Mouse (Mus musculus): ENCODE results near the gene Dzip1. TPM values are rescaled to one million over a fixed set of nuclear protein-coding genes. Genes with fewer than 3 reads are reported as not detected.

Gene Dzip1
- polyA plus RNA-seq, 1 experiment from 2014 or later = 2.8 TPM

DNA sequence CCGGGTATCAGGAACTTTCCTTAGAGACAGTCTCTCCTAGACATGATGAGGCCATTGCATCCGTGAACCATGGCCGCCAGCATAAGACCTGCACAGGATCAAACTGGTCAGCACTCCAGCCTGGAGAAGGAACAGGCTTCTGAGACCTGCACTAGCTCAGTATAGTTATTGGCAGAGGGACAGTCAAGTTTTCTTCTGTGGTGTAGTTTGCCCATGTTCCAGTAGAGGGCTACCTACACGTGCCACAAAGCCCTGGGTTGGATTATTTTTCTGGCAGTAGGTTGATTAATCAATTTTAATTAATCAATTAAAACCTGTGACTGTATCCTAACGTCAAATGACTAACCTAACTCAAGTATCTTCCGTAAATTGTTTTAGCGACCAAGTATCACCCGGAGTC is 6.2 kb downstream of the Dzip1 start:
- peak; percentile 30 for DNase-seq (ENCODE audit: low spot score)
- 64% methylated on average over 8 of the region's 8 CpGs for WGBS
- ATAC-seq (ENCODE audit: low FRiP score, low TSS enrichment) = no peak; the same call in 1 of the 2 replicates

DNA sequence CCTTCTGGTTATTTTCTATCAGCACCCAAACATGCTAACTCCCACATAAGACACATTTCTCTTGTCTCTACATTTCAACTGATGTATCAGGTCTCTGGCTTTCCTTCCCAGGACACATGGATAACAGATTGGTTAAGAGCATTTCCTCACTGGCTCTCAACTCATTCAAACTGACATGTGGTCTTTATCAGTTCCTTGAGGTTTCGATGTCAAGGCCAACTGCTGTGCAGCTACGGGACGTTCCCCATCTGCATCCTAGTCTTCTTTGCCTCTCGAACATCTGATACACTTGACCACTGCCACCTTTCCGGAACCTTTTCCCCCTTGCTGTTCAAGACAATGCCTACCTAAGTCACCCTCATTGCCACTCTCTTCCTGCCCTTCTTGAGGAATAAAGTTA is 11.6 kb downstream of the Dzip1 start:
- H3K4me3 ChIP-seq (ENCODE audit: low read depth, low read length) = no peak overlapping the region

More for the DNA sequence above, 6.2 kb downstream of the Dzip1 start:
- no peak overlapping the region for H3K4me3 ChIP-seq (ENCODE audit: low read depth, low read length)
- H3K9ac ChIP-seq (ENCODE audit: low read length) = no peak overlapping the region
- no peak overlapping the region for H3K27ac ChIP-seq (replicated peaks)
- peak; percentile 76 for TF ChIP-seq CTCF (IDR thresholded peaks at IDR 0.05; ENCODE audit: low read depth)
- no peak for TF ChIP-seq EP300 (optimal IDR thresholded peaks at IDR 0.05)
- peaks cover 6% of the 10 kb centered on the region for H3K4me1 ChIP-seq (replicated peaks; ENCODE audit: control insufficient read depth, insufficient read depth)
- no peaks in the 10 kb centered on the region for H3K27me3 ChIP-seq (ENCODE audit: control insufficient read depth, insufficient read depth, low read length)
- H3K36me3 ChIP-seq (ENCODE audit: control insufficient read depth, insufficient read depth, low read length) = no peaks in the 10 kb centered on the region
- no peak overlapping the region for H3K4me2 ChIP-seq (replicated peaks; ENCODE audit: low read depth)
- H3K9me3 ChIP-seq (ENCODE audit: control insufficient read depth, low read length) = no peaks in the 10 kb centered on the region

DNA sequence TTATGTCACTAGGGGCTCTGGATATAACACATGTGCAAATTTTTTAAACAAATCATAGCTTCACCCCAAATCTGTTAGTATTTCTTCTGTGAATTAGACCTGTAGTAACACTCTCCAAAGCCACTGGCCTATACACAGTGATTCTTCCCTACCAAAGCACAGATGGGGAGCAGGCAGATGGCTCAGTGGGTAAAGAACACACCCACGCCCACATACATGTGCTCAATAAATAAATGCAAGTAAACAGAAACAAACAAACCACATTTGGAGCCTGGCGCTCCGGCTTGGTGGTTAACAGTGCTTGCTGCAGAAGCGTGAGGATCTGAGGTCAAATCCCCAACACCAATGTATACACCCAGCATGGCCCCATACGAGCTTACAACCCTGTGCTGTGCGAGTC is 13.7 kb downstream of the Dzip1 start:
- Histone ChIP-seq H3K9ac (ENCODE audit: low read length) (no peak overlapping the region), H3K4me1 (replicated peaks; ENCODE audit: control insufficient read depth, insufficient read depth) (no peaks in the 10 kb centered on the region), H3K27me3 (ENCODE audit: control insufficient read depth, insufficient read depth, low read length) (no peaks in the 10 kb centered on the region), H3K4me3 (ENCODE audit: low read depth, low read length) (no peak overlapping the region), H3K27ac (replicated peaks) (no peak overlapping the region), H3K9me3 (ENCODE audit: control insufficient read depth, low read length) (no peaks in the 10 kb centered on the region), H3K4me2 (replicated peaks; ENCODE audit: low read depth) (no peak overlapping the region), H3K36me3 (ENCODE audit: control insufficient read depth, insufficient read depth, low read length) (no peaks in the 10 kb centered on the region)
- TF ChIP-seq EP300 (optimal IDR thresholded peaks at IDR 0.05) (no peak), CTCF (IDR thresholded peaks at IDR 0.05; ENCODE audit: low read depth) (no peak)
- 86% methylated on average over 6 of the region's 6 CpGs for WGBS
- ATAC-seq (ENCODE audit: low FRiP score, low TSS enrichment) (no peak), DNase-seq (ENCODE audit: low spot score) (no peak)

More for the DNA sequence above, 11.6 kb downstream of the Dzip1 start:
- H3K27me3 ChIP-seq (ENCODE audit: control insufficient read depth, insufficient read depth, low read length) = no peaks in the 10 kb centered on the region
- no peak overlapping the region for H3K9ac ChIP-seq (ENCODE audit: low read length)
- H3K36me3 ChIP-seq (ENCODE audit: control insufficient read depth, insufficient read depth, low read length) = no peaks in the 10 kb centered on the region
- H3K27ac ChIP-seq (replicated peaks) = no peak overlapping the region
- H3K4me2 ChIP-seq (replicated peaks; ENCODE audit: low read depth) = no peak overlapping the region
- no peaks in the 10 kb centered on the region for H3K4me1 ChIP-seq (replicated peaks; ENCODE audit: control insufficient read depth, insufficient read depth)
- ATAC-seq (ENCODE audit: low FRiP score, low TSS enrichment) (no peak), DNase-seq (ENCODE audit: low spot score) (no peak)
- TF ChIP-seq CTCF (IDR thresholded peaks at IDR 0.05; ENCODE audit: low read depth) (no peak), EP300 (optimal IDR thresholded peaks at IDR 0.05) (no peak)
- WGBS = 74% methylated on average over 5 of the region's 5 CpGs
- H3K9me3 ChIP-seq (ENCODE audit: control insufficient read depth, low read length) = no peaks in the 10 kb centered on the region

DNA sequence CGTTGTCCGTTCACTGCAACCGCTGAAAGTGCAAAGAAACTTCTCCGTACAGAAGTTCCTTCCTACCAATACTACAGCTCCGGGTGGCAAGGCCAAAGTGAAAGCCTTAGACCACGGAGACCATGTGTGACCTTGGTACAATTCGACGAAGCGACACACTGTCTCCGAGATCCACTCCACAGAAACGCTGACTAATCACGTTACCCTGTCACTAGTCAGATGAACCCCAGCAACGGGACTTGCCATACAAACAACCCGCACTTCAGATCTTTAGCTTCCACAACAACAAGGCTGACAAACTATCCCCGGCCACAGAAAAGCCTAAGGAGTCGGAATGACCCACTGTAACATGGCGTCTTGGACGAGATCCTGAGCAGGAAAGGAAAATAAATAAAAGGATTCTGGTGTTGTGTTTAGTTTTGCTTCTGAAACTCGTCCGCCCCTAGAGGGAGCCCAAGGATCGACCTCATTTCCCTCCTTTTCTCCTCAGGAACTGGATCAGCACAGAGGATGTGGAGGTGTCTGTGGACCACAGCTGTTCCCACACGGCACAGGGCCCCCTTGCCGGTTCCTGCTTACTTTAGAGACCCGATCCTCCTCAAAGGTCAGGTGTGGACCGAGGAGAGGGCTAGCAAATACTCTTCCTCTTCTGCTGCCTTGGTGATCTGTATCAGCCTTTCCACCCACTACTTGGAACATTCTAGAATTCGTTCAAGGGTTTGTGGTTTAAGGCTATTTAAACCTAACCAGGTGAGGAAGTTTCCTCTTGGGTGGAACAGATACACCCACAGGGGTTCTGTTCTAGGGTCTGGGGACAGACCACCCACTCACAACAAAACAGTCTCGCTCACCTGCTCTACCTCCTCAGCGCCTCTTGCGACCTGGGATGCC is 14.7 kb downstream of the Dzip1 start:
- Histone ChIP-seq H3K27ac (replicated peaks) (peak overlapping the region; percentile 74; the same call in 1 of the 2 replicates), H3K36me3 (ENCODE audit: control insufficient read depth, insufficient read depth, low read length) (no peaks in the 10 kb centered on the region), H3K4me2 (replicated peaks; ENCODE audit: low read depth) (peak overlapping the region; percentile 35; the same call in 1 of the 2 replicates), H3K9ac (ENCODE audit: low read length) (no peak overlapping the region; the same call in 1 of the 2 replicates), H3K4me3 (ENCODE audit: low read depth, low read length) (no peak overlapping the region; the same call in 1 of the 2 replicates), H3K9me3 (ENCODE audit: control insufficient read depth, low read length) (no peaks in the 10 kb centered on the region), H3K27me3 (ENCODE audit: control insufficient read depth, insufficient read depth, low read length) (no peaks in the 10 kb centered on the region), H3K4me1 (replicated peaks; ENCODE audit: control insufficient read depth, insufficient read depth) (no peaks in the 10 kb centered on the region)
- no peak for TF ChIP-seq EP300 (optimal IDR thresholded peaks at IDR 0.05)
- TF ChIP-seq CTCF (IDR thresholded peaks at IDR 0.05; ENCODE audit: low read depth) = peak; percentile 87
- DNase-seq (ENCODE audit: low spot score) (peak; percentile 81), ATAC-seq (ENCODE audit: low FRiP score, low TSS enrichment) (peak; percentile 70)
- 50% methylated on average over 29 of the region's 29 CpGs for WGBS

DNA sequence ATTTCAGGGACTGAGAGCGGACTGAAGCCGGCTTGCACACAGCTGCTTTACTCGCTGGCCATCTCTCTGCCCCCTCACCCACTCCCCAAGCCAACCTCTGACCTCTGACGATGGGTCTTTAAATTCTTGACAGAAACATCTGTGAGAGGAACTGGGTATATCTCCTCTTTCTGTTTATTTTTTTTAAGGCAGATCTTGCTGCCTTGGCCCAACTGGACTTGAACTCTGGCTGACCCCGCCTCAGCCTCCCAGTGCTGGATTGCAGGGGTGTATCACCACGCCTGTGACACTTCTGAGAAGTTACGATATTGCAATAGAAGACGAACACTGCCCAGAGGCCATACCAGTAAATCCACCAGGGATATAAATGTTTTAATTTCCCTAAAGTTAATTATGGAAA is 15.4 kb downstream of the Dzip1 start:
- Histone ChIP-seq H3K9ac (ENCODE audit: low read length) (no peak overlapping the region), H3K36me3 (ENCODE audit: control insufficient read depth, insufficient read depth, low read length) (no peaks in the 10 kb centered on the region), H3K27ac (replicated peaks) (0 out of 2 replicates have a peak overlapping the region, but pooled peaks have one; percentile 74), H3K9me3 (ENCODE audit: control insufficient read depth, low read length) (no peaks in the 10 kb centered on the region), H3K27me3 (ENCODE audit: control insufficient read depth, insufficient read depth, low read length) (no peaks in the 10 kb centered on the region), H3K4me2 (replicated peaks; ENCODE audit: low read depth) (no peak overlapping the region), H3K4me1 (replicated peaks; ENCODE audit: control insufficient read depth, insufficient read depth) (no peaks in the 10 kb centered on the region), H3K4me3 (ENCODE audit: low read depth, low read length) (no peak overlapping the region)
- DNase-seq (ENCODE audit: low spot score) (no peak), ATAC-seq (ENCODE audit: low FRiP score, low TSS enrichment) (peak; percentile 28; the same call in 1 of the 2 replicates)
- TF ChIP-seq EP300 (optimal IDR thresholded peaks at IDR 0.05) (no peak), CTCF (IDR thresholded peaks at IDR 0.05; ENCODE audit: low read depth) (no peak)
- 49% methylated on average over 8 of the region's 8 CpGs for WGBS

DNA sequence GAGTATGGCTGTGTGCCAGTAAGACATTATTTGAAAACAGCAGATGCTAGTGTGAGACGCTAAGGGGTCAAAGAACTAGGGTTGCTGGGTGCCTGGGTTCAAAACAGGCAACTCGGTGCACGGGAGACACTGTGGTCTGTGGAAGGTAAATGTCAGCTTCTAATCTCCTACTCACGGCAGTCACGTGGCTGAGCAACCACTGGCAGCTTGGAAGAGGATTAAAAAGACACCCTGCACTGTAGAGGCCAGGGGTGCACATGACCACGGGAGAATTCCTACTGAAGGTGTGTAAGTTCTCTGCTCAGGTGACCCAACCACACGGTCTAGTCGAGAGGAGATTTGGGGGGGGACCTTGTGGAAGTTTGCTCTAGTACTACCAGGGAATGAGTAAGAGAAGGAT is 17.7 kb downstream of the Dzip1 start:
- Histone ChIP-seq H3K4me2 (replicated peaks; ENCODE audit: low read depth) (no peak overlapping the region), H3K4me3 (ENCODE audit: low read depth, low read length) (no peak overlapping the region), H3K36me3 (ENCODE audit: control insufficient read depth, insufficient read depth, low read length) (no peaks in the 10 kb centered on the region), H3K27me3 (ENCODE audit: control insufficient read depth, insufficient read depth, low read length) (no peaks in the 10 kb centered on the region), H3K9ac (ENCODE audit: low read length) (no peak overlapping the region), H3K4me1 (replicated peaks; ENCODE audit: control insufficient read depth, insufficient read depth) (no peaks in the 10 kb centered on the region), H3K27ac (replicated peaks) (no peak overlapping the region), H3K9me3 (ENCODE audit: control insufficient read depth, low read length) (no peaks in the 10 kb centered on the region)
- no peak for DNase-seq (ENCODE audit: low spot score)
- no peak for ATAC-seq (ENCODE audit: low FRiP score, low TSS enrichment)
- TF ChIP-seq EP300 (optimal IDR thresholded peaks at IDR 0.05) = no peak
- no peak for TF ChIP-seq CTCF (IDR thresholded peaks at IDR 0.05; ENCODE audit: low read depth)
- 55% methylated on average over 8 of the region's 8 CpGs for WGBS

Measured in stomach, postnatal 0 days (tissue).